Mouse (Mus musculus) midbrain, embryonic 15.5 days (tissue): Measurements from ENCODE around the gene Unc50. TPM values are rescaled to one million over a fixed set of nuclear protein-coding genes. Genes with fewer than 3 reads are reported as not detected.

Source experiments
- ATAC-seq: fragments of 200-750 bp; cut with Nextera tagmentation; replicated peaks from 2 replicates; pipeline ENCODE4 v1.8.0; 2017; ENCODE audit warnings: moderate TSS enrichment
- H3K27ac ChIP-seq: fragments of 300-500 bp; sonication (generic); 2 replicates; pipeline ENCODE4 v1.5.1; 2015; ENCODE audit warnings: mild to moderate bottlenecking, inconsistent platforms
- H3K27me3 ChIP-seq: fragments of 300-500 bp; sonication (generic); replicated peaks from 2 replicates; pipeline ENCODE4 v1.6.1; 2015; ENCODE audit warnings: inconsistent platforms
- H3K36me3 ChIP-seq: fragments of 300-500 bp; sonication (generic); replicated peaks from 2 replicates; pipeline ENCODE4 v1.6.1; 2015; ENCODE audit warnings: inconsistent platforms
- H3K4me1 ChIP-seq: fragments of 300-500 bp; sonication (generic); 2 replicates; pipeline ENCODE4 v1.6.1; 2015; ENCODE audit warnings: inconsistent platforms
- H3K4me2 ChIP-seq: fragments of 300-500 bp; sonication (generic); 2 replicates; pipeline ENCODE4 v1.6.1; 2015; ENCODE audit warnings: inconsistent platforms, mild to moderate bottlenecking, moderate library complexity
- H3K4me3 ChIP-seq: fragments of 300-500 bp; sonication (generic); 2 replicates; pipeline ENCODE4 v1.5.1; 2015; ENCODE audit warnings: mild to moderate bottlenecking, inconsistent platforms
- H3K9ac ChIP-seq: fragments of 300-500 bp; sonication (generic); 2 replicates; pipeline ENCODE4 v1.6.1; 2015; ENCODE audit warnings: mild to moderate bottlenecking, inconsistent platforms
- H3K9me3 ChIP-seq: fragments of 300-500 bp; sonication (generic); 2 replicates; pipeline ENCODE4 v1.6.1; 2016; ENCODE audit warnings: inconsistent platforms
- WGBS: fragments of 180-500 bp; shearing (Covaris S2); methylation state at CpG from one replicate; pipeline ENCODE4 v1.1.7; 2015; ENCODE audit warnings: mixed read lengths; 5-methylcytosine and 5-hydroxymethylcytosine counted together
- polyA plus RNA-seq: library from polyadenylated mRNA; unstranded; fragments of >200 nt; fragmentation: Nextera tagmentation; extraction: Ambion mirVana; gene quantifications from 2 replicates; pipeline ENCODE4 v1.2.1, GENCODE M21; 2015

Unc50 gene
- polyA plus RNA-seq, 1 experiment from 2014 or later = 117 TPM

- H3K4me3 ChIP-seq = no peak overlapping the region
- no peak overlapping the region for H3K9ac ChIP-seq
- H3K4me1 ChIP-seq = no peaks in the 10 kb centered on the region
- WGBS = 70% methylated on average over 3 of the region's 3 CpGs
- H3K27ac ChIP-seq = no peak overlapping the region
- H3K27me3 ChIP-seq = no peaks in the 10 kb centered on the region
- no peak for ATAC-seq
- H3K9me3 ChIP-seq = no peaks in the 10 kb centered on the region
- no peak overlapping the region for H3K4me2 ChIP-seq
- peaks cover 9% of the 10 kb centered on the region; the same call in 1 of the 2 replicates for H3K36me3 ChIP-seq
Measured at GRCm38 (mm10) chr1:37408678-37409077, 21.3 kb upstream of the Unc50 start.

GRCm38 (mm10) chr1:37409647-37410046, 20.3 kb upstream of the Unc50 start:
- no peaks in the 10 kb centered on the region for H3K4me1 ChIP-seq

GRCm38 (mm10) chr1:37415394-37415793, 14.5 kb upstream of the Unc50 start:
- no peak for ATAC-seq
- Histone ChIP-seq H3K4me3 (no peak overlapping the region), H3K9me3 (no peaks in the 10 kb centered on the region), H3K4me2 (no peak overlapping the region), H3K27me3 (no peaks in the 10 kb centered on the region), H3K36me3 (peaks cover 23% of the 10 kb centered on the region; the same call in 1 of the 2 replicates), H3K4me1 (no peaks in the 10 kb centered on the region), H3K27ac (no peak overlapping the region), H3K9ac (no peak overlapping the region)
- 87% methylated on average over 1 of the region's 1 CpGs for WGBS

More at GRCm38 (mm10) chr1:37409647-37410046, 20.3 kb upstream of the Unc50 start:
- Histone ChIP-seq H3K27me3 (no peaks in the 10 kb centered on the region), H3K9me3 (no peaks in the 10 kb centered on the region), H3K4me3 (no peak overlapping the region), H3K9ac (no peak overlapping the region), H3K4me2 (no peak overlapping the region), H3K36me3 (peaks cover 5% of the 10 kb centered on the region; the same call in 1 of the 2 replicates), H3K27ac (no peak overlapping the region)
- no peak for ATAC-seq

- H3K4me1 ChIP-seq = no peaks in the 10 kb centered on the region
- WGBS = 100% methylated on average over 1 of the region's 1 CpGs
- H3K9me3 ChIP-seq = 0 out of 2 replicates have a peak, but pooled peaks cover 5% of the 10 kb centered on the region
- no peak overlapping the region for H3K27ac ChIP-seq
- no peak overlapping the region for H3K4me2 ChIP-seq
- H3K27me3 ChIP-seq = no peaks in the 10 kb centered on the region
- H3K9ac ChIP-seq = no peak overlapping the region
- no peak overlapping the region for H3K4me3 ChIP-seq
- peaks cover 31% of the 10 kb centered on the region; the same call in 1 of the 2 replicates for H3K36me3 ChIP-seq
- ATAC-seq = no peak
Measured at GRCm38 (mm10) chr1:37419420-37419819, 10.5 kb upstream of the Unc50 start.

- H3K4me3 ChIP-seq = no peak overlapping the region
- H3K9ac ChIP-seq = no peak overlapping the region
- H3K4me1 ChIP-seq = peaks cover 30% of the 10 kb centered on the region
- no peak overlapping the region for H3K27ac ChIP-seq
- no peaks in the 10 kb centered on the region for H3K27me3 ChIP-seq
- no peak for ATAC-seq
- H3K4me2 ChIP-seq = no peak overlapping the region
- peaks cover 9% of the 10 kb centered on the region; the same call in 1 of the 2 replicates for H3K36me3 ChIP-seq
- 0 out of 2 replicates have a peak, but pooled peaks cover 5% of the 10 kb centered on the region for H3K9me3 ChIP-seq
- WGBS = 94% methylated on average over 8 of the region's 8 CpGs
Measured at GRCm38 (mm10) chr1:37427144-37427875, 2.6 kb upstream of the Unc50 start.

GRCm38 (mm10) chr1:37428911-37429310, 1.0 kb upstream of the Unc50 start:
- H3K9ac ChIP-seq = peak overlapping the region; percentile 93; the same call in 1 of the 2 replicates
- WGBS = 82% methylated on average over 2 of the region's 2 CpGs
- peaks cover 13% of the 10 kb centered on the region; the same call in 1 of the 2 replicates for H3K36me3 ChIP-seq

DNA sequence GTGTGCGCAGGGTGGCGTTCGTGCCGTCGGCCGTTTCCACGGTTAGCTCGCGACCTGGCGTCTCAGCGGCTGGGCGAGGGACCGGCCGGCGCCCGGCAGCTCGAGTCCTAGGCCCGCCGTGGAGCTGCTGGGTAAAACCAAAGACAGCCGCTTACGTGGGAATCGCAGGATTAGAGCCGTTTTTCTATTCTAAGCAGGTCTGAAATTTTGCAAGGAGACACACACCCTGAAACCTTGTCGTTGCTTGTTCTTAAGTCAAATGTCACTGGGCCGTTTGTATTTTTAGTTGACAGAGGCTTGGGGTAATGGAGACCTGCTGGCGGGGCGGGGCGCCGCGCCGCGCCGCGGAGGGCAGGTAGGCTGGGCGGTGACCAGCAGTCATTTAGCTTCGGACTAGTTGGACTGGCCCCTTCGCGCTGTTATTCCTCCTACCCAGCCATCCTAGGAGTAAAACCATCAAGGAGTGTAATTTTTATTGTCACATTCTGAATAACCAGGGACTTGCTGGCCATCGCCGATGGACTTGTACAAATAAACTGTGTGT, 430 bp downstream of the Unc50 start:
- Histone ChIP-seq H3K4me3 (peak overlapping the region; percentile 92), H3K9ac (peak overlapping the region; percentile 93), H3K9me3 (no peaks in the 10 kb centered on the region), H3K4me1 (peaks cover 38% of the 10 kb centered on the region), H3K36me3 (peaks cover 11% of the 10 kb centered on the region; the same call in 1 of the 2 replicates), H3K4me2 (peak overlapping the region; percentile 94), H3K27ac (peak overlapping the region; percentile 80), H3K27me3 (no peaks in the 10 kb centered on the region)
- peak; percentile 38 for ATAC-seq
- WGBS = 2% methylated on average over 40 of the region's 40 CpGs

More at GRCm38 (mm10) chr1:37428911-37429310, 1.0 kb upstream of the Unc50 start:
- 0 out of 2 replicates have a peak, but pooled peaks cover 5% of the 10 kb centered on the region for H3K9me3 ChIP-seq
- ATAC-seq = no peak
- peak overlapping the region; percentile 81 for H3K4me2 ChIP-seq
- no peak overlapping the region for H3K27ac ChIP-seq
- H3K4me1 ChIP-seq = peaks cover 38% of the 10 kb centered on the region
- no peaks in the 10 kb centered on the region for H3K27me3 ChIP-seq
- H3K4me3 ChIP-seq = peak overlapping the region; percentile 92

DNA sequence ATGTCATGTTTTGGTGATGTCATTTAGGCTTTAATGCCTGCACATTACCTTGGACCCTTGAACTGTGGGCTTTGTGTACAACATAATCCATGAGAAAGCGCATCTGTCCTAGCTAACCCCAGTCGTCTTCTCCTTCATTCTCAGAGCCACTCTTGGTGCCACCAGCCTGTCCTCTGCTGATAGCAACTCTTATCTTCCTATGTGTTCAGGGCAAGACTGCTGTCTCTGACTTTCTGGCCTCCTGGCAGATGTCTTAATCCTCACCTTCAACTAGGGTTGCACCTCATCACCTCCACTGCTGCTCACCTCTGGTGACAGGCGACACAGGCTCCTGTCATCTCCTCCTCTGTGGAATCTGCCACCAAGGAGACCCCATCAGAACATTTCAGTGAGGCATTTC, 6.5 kb downstream of the Unc50 start:
- WGBS = 96% methylated on average over 3 of the region's 3 CpGs
- Histone ChIP-seq H3K9me3 (no peaks in the 10 kb centered on the region), H3K27ac (no peak overlapping the region), H3K4me3 (no peak overlapping the region), H3K4me2 (no peak overlapping the region), H3K36me3 (peaks cover 52% of the 10 kb centered on the region), H3K4me1 (peaks cover 17% of the 10 kb centered on the region), H3K9ac (no peak overlapping the region), H3K27me3 (no peaks in the 10 kb centered on the region)
- ATAC-seq = no peak

DNA sequence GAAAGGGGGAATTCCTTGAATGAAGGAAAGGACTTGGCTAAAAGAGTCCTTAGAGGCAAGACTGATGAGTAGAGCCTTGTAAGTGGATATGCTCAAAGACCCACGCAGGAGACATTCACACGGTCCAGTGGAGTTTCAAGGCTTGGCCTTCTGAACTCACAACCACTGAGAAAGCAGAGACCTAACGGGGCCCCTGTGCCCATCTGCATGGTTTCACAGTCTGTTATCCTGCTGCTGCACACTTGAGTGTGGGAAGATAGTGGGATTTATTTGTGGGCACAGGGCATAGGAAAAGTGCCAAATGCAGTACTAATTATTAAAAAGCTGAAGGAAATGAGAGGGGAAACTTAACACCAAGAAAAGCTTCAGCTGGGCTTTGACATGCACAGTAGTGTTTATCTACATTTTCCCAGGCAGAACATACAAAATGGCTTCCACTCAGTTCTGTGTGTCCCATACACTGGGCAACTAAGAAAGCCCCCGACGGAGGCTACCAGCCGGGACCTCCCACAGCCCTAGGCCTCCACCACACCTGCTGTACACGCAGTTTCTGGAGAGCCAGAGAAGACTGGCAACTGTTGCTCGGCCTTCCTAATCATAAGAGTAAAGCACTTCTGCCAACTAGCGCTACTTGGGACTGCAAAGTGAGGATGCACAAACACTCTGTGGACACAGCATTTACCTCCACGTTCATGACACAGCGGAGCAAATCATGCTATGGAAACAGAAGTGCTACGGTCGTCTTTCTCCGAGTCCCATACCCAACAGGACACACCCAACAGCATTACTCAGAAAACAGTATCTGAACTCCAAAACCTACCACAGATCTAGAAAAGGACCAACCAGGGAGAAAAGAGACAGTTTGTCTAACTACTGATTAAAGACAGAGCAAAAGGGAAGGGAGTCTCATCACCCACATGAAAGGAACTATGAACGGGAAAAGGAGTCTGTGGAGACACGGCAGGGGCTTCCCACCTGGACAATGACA, 13.2 kb downstream of the Unc50 start:
- 93% methylated on average over 16 of the region's 16 CpGs for WGBS

DNA sequence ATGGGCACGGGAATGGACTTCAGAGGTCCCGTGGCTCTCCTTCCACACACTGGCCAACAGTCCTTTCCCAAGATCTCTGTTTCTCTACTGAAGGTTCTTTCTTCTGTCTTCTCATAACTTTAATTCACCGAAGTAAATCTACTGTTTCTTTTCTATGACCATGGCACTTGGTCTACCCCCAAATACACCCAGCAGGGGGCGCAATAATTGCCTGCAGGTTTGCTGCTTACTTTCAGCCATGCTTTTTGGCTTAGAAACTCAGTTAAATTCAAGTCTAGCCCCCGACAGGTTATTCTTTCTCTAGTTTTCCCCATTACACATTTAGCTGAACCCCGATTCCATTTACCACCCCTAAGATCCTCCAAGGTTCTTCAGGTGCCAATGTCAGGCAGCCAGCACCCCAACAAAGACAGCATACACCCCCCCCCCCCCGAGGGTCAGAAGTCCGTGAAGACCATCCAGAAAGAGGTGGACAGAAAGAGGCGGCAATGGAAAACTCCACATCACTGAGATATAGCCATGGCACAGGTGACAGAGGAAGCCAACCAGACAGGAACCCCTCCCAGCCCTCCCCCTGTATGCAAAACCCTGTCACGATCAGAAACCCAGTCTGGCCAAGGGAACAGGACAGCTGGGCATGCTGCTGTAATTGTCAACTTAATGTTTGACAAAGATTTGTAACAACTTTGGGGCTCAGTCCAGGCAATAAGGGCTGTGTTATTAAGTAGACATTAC, 18.6 kb downstream of the Unc50 start:
- Histone ChIP-seq H3K27ac (no peak overlapping the region), H3K4me1 (no peaks in the 10 kb centered on the region), H3K9ac (no peak overlapping the region), H3K4me3 (no peak overlapping the region), H3K4me2 (no peak overlapping the region), H3K27me3 (no peaks in the 10 kb centered on the region), H3K36me3 (0 out of 2 replicates have a peak, but pooled peaks cover 3% of the 10 kb centered on the region), H3K9me3 (no peaks in the 10 kb centered on the region)
- 80% methylated on average over 10 of the region's 10 CpGs for WGBS
- no peak for ATAC-seq

More for the DNA sequence above, 13.2 kb downstream of the Unc50 start:
- H3K27ac ChIP-seq = no peak overlapping the region
- peaks cover 20% of the 10 kb centered on the region; the same call in 1 of the 2 replicates for H3K36me3 ChIP-seq
- H3K9me3 ChIP-seq = no peaks in the 10 kb centered on the region
- H3K4me1 ChIP-seq = no peaks in the 10 kb centered on the region
- no peak for ATAC-seq
- no peak overlapping the region for H3K9ac ChIP-seq
- H3K27me3 ChIP-seq = no peaks in the 10 kb centered on the region
- no peak overlapping the region for H3K4me2 ChIP-seq
- no peak overlapping the region for H3K4me3 ChIP-seq

DNA sequence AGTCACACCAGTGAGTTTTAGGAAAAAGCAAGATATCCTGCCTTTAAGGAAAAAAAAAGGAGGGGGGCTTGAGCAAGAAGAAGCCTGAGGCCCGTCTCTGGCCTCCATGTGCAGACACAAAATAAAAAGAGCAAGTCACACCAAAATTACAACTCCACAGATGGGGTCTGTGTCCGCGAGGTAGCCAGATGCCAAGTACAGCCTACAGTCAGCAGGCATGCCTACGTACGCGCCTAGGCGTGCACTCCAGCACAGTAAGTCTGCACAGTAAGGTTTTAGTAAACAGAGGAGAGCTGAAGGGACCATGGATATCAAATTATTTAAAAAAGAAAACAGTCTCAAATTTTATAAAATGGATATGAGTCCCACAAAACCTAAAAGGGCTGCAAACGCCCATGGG, 21.3 kb downstream of the Unc50 start:
- H3K27ac ChIP-seq = no peak overlapping the region
- H3K4me2 ChIP-seq = no peak overlapping the region
- H3K4me3 ChIP-seq = no peak overlapping the region
- no peaks in the 10 kb centered on the region for H3K4me1 ChIP-seq
- no peak for ATAC-seq
- H3K27me3 ChIP-seq = no peaks in the 10 kb centered on the region
- 92% methylated on average over 8 of the region's 8 CpGs for WGBS
- 0 out of 2 replicates have a peak, but pooled peaks cover 3% of the 10 kb centered on the region for H3K36me3 ChIP-seq
- no peaks in the 10 kb centered on the region for H3K9me3 ChIP-seq
- no peak overlapping the region for H3K9ac ChIP-seq
